Mouse (Mus musculus) bone marrow, adult 2 months (tissue): ENCODE measurements around the gene Vcl. TPM values are rescaled to one million over a fixed set of nuclear protein-coding genes. Genes with fewer than 3 reads are reported as not detected.

Source experiments
- H3K27ac ChIP-seq: fragments of 200-500 bp; 2 replicates; pipeline ENCODE4 v1.5.1; 2012; ENCODE audit warnings: low read depth, mild to moderate bottlenecking, control low read depth, inconsistent platforms, low read length; ENCODE audit not compliant: control insufficient read depth, poor library complexity, insufficient read depth
- H3K4me1 ChIP-seq: fragments of 200-500 bp; 2 replicates; pipeline ENCODE4 v1.6.1; 2011; ENCODE audit warnings: low read length; ENCODE audit not compliant: control insufficient read depth, insufficient read depth
- H3K4me3 ChIP-seq: fragments of 200-500 bp; replicated peaks from 2 replicates; pipeline ENCODE3; 2011; ENCODE audit warnings: mild to moderate bottlenecking, low read depth, low read length, control low read depth; ENCODE audit not compliant: control insufficient read depth
- CTCF ChIP-seq: fragments of 200-500 bp; IDR thresholded peaks from 2 replicates; pipeline ENCODE4 v1.5.1; 2011; ENCODE audit warnings: low read length, control low read depth; ENCODE audit not compliant: control insufficient read depth, insufficient read depth
- POLR2A ChIP-seq: fragments of 200-500 bp; IDR thresholded peaks from 2 replicates; pipeline ENCODE4 v1.6.1; 2011; ENCODE audit warnings: low read depth, mild to moderate bottlenecking, control low read depth, low read length, borderline replicate concordance; ENCODE audit not compliant: control insufficient read depth
- WGBS: fragments of 180-500 bp; shearing (Covaris S2); methylation state at CpG from one replicate; pipeline ENCODE4 v1.1.7; 2018; 5-methylcytosine and 5-hydroxymethylcytosine counted together
- polyA plus RNA-seq: library from polyadenylated mRNA; stranded (reverse); fragments of >200 nt; gene quantifications from 2 replicates; pipeline ENCODE4 v1.2.4, GENCODE M21; 2011; ENCODE audit warnings: low replicate concordance; ENCODE audit not compliant: missing spikeins, insufficient read depth, insufficient read length

Gene Vcl
- polyA plus RNA-seq, 1 experiment: 59.2 TPM

DNA sequence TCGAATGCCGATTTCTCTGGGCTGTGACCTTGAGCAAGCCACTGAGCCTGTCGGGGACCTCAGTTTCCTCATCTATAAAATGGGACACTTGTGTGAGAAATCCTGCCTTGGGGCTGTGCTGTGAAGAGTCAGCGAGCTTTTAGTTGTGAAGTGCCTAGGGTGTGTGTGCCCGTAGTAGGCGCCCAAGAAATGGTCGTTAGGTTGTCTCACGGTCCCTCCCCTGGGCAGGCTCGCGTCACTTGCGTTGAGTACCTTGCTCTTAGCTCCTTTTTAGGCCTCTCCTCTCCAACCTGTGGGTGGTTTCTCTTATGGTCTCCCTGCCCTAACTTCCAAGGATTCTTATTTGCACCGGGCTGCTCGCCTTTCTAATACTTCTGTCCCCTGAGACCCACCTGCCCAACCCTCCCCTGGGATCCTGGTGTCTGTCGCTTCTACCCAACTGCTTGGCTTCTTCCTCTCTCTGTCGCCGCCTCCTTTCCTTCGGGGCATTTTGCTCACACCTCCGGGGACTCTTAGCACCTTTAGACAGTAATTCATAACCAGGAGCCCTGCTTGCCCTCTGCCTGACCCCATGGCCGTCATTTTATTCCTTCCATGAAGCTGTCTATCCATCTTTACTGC is 726 bp downstream of the Vcl start:
- WGBS: 1% methylated on average over 19 of the region's 19 CpGs
- Histone ChIP-seq H3K27ac (peak overlapping the region; percentile 93), H3K4me1 (peaks cover under 1% of the 10 kb centered on the region), H3K4me3 (peak overlapping the region; percentile 98)
- TF ChIP-seq POLR2A (no peak), CTCF (no peak)

DNA sequence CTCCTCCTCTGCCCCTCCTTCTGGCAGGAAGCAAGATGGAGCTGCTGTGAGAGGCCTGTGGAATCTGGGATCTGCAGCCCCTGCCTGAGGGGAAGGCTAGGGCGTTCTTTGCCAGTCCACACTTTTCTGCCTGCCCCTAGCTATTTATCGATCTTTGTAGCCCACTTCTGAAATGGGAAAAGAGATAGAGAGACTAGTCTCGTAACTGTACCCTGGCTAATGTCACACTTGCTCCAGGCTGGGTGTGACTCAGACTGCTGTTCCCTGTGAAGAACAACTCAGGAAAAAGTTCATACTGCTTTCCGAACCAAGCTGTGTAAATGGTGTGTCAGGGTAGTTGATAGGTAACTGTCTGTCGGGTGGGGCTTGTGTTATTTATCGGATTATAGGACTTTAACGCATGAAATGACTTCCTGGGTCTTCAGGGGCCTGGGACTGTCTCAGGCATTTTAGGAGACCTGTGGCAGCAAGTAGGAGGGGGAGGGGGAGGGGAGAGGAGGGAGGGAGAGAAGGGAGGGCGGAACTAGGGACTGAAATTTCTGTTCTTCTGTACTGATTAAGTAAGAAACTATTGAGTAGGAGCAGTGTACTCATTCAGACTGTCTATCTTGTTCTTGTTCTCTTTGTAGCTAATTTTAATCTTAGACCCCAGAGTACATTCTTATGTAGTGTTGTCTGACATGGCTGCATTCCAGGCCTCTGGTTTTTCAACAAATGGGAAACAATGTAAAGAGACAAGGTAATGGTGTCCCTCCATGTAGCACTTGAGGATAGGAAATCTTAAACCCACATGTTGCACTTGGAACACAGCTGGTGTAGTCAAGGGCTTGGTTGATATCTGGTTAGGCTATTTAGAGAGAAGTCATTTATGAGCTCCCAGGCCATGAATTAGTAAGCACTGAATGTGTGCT is 1.5 kb downstream of the Vcl start:
- WGBS: 42% methylated on average over 8 of the region's 8 CpGs
- H3K4me1 ChIP-seq: no peaks in the 10 kb centered on the region; the same call in 1 of the 2 replicates
- no peak for TF ChIP-seq POLR2A
- no peak for TF ChIP-seq CTCF
- peak overlapping the region; percentile 98 for H3K4me3 ChIP-seq
- H3K27ac ChIP-seq: peak overlapping the region; percentile 93; the same call in 1 of the 2 replicates

DNA sequence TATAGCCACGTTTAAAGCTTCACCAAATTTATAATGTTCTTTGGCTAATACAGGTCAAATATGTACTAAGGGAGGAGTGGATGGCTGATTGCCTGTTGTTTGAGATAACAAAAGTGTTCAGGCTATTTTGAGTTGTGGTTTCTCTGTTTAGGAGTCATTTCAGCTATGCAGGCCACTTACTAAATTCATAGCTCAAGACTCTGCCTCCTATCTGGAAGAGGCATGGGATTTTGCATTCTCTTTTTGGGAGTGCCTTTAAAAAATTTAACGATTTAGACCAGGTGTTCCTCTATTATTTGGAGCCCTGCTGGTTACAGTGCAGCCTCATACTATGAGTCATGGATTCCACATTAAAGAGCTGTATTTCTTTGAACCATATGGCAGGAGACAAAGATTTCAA is 9.2 kb downstream of the Vcl start:
- TF ChIP-seq CTCF (no peak), POLR2A (no peak)
- WGBS: 6% methylated on average over 2 of the region's 2 CpGs
- Histone ChIP-seq H3K4me1 (peaks cover 1% of the 10 kb centered on the region; the same call in 1 of the 2 replicates), H3K4me3 (no peak overlapping the region), H3K27ac (no peak overlapping the region)

DNA sequence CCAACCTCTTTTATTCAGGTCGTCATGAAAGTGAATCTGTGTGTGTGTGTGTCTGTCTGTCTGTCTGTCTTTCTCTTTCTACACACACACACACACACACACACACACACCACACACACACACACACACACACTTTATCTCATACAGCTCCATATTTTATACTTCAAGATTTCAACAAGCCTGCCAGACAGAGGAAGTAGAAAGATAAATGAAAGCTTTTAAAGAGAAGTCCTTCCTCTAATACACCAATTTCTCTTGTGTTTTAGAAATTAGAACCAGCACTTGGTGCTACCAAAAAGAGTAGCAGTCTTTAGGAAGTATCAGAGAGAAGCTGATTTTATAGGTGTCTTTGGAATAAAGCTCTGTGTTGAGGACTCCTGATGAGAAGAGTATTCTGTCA is 9.7 kb downstream of the Vcl start:
- no peak overlapping the region for H3K27ac ChIP-seq

DNA sequence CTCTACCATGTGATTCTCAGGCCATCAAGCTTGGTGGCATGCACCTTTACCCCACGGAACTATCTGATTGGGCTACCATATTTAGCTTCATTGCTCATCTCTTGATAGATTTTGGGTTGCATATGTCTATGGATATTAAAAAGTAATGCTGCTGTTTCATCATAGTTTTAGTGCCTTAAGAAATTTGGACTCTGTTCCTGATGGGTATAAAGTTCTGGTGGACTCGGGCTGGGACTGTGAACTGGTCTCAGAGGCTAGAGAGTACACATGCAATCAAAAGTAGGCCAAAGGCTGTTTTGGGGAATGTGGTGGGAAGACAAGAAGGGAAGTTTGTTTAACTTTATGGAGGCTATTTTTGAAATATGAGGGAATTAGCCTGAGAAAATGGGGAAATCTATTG is 16.1 kb downstream of the Vcl start:
- 85% methylated on average over 2 of the region's 2 CpGs for WGBS
- no peak for TF ChIP-seq POLR2A
- no peak for TF ChIP-seq CTCF
- H3K4me3 ChIP-seq: no peak overlapping the region
- no peak overlapping the region for H3K27ac ChIP-seq
- H3K4me1 ChIP-seq: no peaks in the 10 kb centered on the region; the same call in 1 of the 2 replicates

More for the DNA sequence above, 9.7 kb downstream of the Vcl start:
- WGBS: 0% methylated on average over 1 of the region's 1 CpGs
- Histone ChIP-seq H3K4me3 (no peak overlapping the region), H3K4me1 (peaks cover 1% of the 10 kb centered on the region; the same call in 1 of the 2 replicates)
- TF ChIP-seq CTCF: no peak
- no peak for TF ChIP-seq POLR2A

DNA sequence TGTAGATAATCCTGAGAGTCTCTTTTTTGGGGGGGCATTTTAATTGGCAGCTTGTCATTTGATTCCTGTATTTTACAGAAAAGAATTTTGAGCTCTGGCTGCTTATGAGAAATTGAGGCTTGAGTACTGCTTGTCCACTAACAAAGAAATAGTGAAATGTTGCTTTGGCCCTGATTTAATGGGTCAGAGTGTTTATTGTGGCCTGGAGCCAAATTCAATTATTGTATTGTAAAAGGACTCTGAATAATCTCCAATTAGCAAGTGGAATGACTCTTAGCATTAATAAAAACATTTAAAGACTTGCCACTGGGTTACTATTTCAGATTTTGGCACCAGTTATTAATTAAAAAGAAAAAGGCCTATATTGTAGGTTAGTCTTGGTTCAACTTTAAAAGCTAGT is 26.8 kb downstream of the Vcl start:
- H3K27ac ChIP-seq: no peak overlapping the region
- no peak overlapping the region for H3K4me3 ChIP-seq
- TF ChIP-seq POLR2A: no peak
- TF ChIP-seq CTCF: no peak
- no peaks in the 10 kb centered on the region for H3K4me1 ChIP-seq

DNA sequence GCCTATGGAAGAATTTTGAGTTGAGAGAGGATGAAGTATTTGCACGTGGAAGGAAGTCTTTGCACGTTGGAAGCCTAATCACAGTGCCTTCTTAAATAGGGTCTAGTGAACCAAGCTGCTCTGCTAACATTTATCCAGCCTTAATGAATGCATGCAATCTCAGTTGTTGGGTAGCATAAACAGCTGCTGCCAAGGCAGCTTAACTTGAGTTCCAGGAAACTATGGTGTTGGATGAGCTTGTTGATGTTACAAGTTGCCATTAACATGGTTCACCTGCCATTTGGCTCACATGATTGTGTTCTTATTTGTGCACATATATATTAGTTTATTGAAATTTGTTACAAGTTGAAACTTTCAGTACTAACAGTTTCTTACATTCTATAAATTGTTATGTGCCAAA is 29.8 kb downstream of the Vcl start:
- Histone ChIP-seq H3K4me1 (no peaks in the 10 kb centered on the region; the same call in 1 of the 2 replicates), H3K27ac (no peak overlapping the region), H3K4me3 (no peak overlapping the region)
- WGBS: 74% methylated on average over 2 of the region's 2 CpGs
- TF ChIP-seq POLR2A: no peak
- TF ChIP-seq CTCF: no peak

DNA sequence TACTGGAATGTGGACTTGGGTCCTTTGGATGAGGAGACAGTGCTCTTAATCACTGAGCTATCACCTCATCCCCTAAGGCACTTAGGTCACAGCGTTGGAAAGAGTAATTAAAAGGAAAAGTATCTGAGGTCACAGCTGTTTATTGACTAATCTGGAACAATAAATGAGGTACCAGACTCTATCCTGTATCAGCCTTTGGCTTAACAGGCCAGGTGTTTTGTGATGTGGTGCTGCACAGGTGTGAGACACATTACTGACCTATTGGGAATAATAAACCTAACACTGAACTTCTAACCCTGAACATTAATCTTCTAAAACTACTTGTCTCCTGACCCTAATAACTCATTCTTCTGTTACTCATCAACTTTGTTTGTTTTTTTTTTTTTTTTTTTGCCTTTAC is 33.3 kb downstream of the Vcl start:
- TF ChIP-seq POLR2A: no peak
- no peak for TF ChIP-seq CTCF
- Histone ChIP-seq H3K27ac (no peak overlapping the region), H3K4me3 (no peak overlapping the region), H3K4me1 (no peaks in the 10 kb centered on the region; the same call in 1 of the 2 replicates)
- WGBS: 83% methylated on average over 1 of the region's 1 CpGs
